Mouse (Mus musculus): ENCODE data around the gene Egfl8.

GRCm38 (mm10) chr17:34660259-34660820 lies 44.6 kb upstream of the Egfl8 start:
- TF ChIP-seq CTCF (IDR thresholded peaks at IDR 0.05; ENCODE audit: extremely low read depth, insufficient read depth, insufficient read length, insufficient replicate concordance) (no peak), POLR2A (IDR thresholded peaks at IDR 0.05; ENCODE audit: low read depth, low read length) (no peak)

Data from spleen, adult 2 months (tissue).